Mouse (Mus musculus): Measurements from ENCODE around the gene Slc35c1. TPM values are rescaled to one million over a fixed set of nuclear protein-coding genes. Genes with fewer than 3 reads are reported as not detected.
A peak's percentile ranks its signal among the peaks of the same experiment; 100 is the strongest.

Gene Slc35c1
- polyA plus RNA-seq, 1 experiment = 7.6 TPM

DNA sequence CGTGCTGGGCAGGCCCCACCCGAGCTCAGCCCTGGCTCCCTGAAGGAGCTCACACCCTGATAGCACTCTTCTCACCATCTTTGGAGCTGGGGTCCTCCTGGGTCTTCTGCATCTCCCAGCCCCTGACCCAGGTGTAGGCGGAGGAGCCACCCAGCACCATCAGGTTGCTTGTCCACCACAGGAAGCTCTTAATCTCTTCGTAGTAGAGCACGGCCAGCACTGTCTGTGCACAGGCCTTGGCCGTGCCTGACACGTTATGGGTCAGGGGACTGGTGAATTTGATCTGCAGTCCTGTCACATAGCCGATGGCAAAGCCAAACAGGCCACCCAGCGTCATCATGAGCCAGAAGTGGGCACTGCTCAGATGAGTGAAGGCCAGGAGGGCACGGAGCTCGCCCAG lies 6.2 kb downstream of the Slc35c1 start:
- H3K9ac ChIP-seq (ENCODE audit: low read depth, poor library complexity, severe bottlenecking) = no peak overlapping the region
- no peaks in the 10 kb centered on the region for H3K36me3 ChIP-seq (ENCODE audit: control insufficient read depth, insufficient read depth, low read length, poor library complexity, severe bottlenecking)
- no peaks in the 10 kb centered on the region for H3K4me1 ChIP-seq (ENCODE audit: control insufficient read depth, insufficient read depth, low read length)
- H3K27me3 ChIP-seq (ENCODE audit: control insufficient read depth, insufficient read depth, low read length, poor library complexity, severe bottlenecking) = no peaks in the 10 kb centered on the region
- H3K27ac ChIP-seq (ENCODE audit: insufficient read depth, low read length) = no peak overlapping the region
- no peak overlapping the region for H3K4me3 ChIP-seq (ENCODE audit: low read depth, low read length)
- no peak for TF ChIP-seq CTCF (IDR thresholded peaks at IDR 0.05; ENCODE audit: low read depth, low read length)
- TF ChIP-seq EP300 (IDR thresholded peaks at IDR 0.05; ENCODE audit: insufficient read depth, low read depth, low read length) = no peak
- TF ChIP-seq POLR2A (IDR thresholded peaks at IDR 0.05; ENCODE audit: insufficient read depth, low read length) = no peak
- H3K9me3 ChIP-seq (replicated peaks; ENCODE audit: control insufficient read depth, insufficient read depth, low read length, poor library complexity, severe bottlenecking) = no peaks in the 10 kb centered on the region

DNA sequence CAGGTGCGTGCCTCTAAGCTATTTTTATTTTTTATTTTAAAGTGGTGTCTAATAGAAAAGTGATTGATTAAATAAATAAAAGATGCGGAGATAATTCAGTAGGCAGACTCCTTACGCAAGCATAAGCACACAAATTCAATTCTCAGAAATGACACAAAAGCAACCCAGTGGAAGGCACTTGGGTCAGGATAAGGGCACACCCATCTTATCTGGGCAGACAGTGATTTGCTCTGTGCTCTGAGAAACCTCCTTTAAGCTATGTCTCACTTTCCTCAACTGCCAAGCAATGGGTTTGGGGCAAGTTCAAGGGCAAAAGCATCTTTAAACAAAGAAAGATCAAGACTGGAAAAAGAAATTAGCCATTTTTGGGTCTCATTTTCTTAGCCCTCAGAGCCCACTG lies 9.2 kb downstream of the Slc35c1 start:
- Histone ChIP-seq H3K4me1 (ENCODE audit: control insufficient read depth, insufficient read depth, low read length) (no peaks in the 10 kb centered on the region), H3K27me3 (ENCODE audit: control insufficient read depth, insufficient read depth, low read length, poor library complexity, severe bottlenecking) (no peaks in the 10 kb centered on the region), H3K4me3 (ENCODE audit: low read depth, low read length) (no peak overlapping the region), H3K9ac (ENCODE audit: low read depth, poor library complexity, severe bottlenecking) (no peak overlapping the region), H3K27ac (ENCODE audit: insufficient read depth, low read length) (no peak overlapping the region), H3K36me3 (ENCODE audit: control insufficient read depth, insufficient read depth, low read length, poor library complexity, severe bottlenecking) (no peaks in the 10 kb centered on the region), H3K9me3 (replicated peaks; ENCODE audit: control insufficient read depth, insufficient read depth, low read length, poor library complexity, severe bottlenecking) (no peaks in the 10 kb centered on the region)
- TF ChIP-seq CTCF (IDR thresholded peaks at IDR 0.05; ENCODE audit: low read depth, low read length) (no peak), POLR2A (IDR thresholded peaks at IDR 0.05; ENCODE audit: insufficient read depth, low read length) (no peak), EP300 (IDR thresholded peaks at IDR 0.05; ENCODE audit: insufficient read depth, low read depth, low read length) (no peak)

DNA sequence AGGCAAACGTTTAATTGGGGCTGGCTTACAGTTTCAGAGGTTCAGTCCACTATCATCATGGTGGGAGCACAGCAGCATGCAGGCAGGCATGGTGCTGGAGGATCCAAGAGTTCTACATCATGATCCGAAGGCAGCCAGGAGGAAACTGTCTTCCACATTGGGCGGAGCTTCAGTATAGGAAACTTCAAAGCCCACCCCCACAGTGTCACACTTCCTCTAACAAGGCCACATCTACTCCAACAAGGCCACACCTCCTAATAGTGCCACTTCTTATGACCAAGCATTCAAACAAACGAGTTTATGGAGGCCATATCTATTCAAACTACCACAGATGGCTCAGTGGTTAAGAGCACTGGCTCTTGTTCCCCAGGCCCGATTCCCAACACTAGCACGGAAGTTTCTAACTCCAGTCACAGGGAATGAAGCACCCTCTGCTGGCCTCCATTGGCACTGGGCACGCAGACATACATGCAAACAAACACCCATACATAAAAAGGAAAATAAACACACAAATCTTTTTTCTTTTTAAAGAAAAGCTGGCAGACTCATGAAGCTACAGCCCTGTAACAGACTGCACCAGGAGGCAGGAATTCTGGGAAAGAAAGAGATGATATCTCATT lies 13.1 kb downstream of the Slc35c1 start:
- Histone ChIP-seq H3K4me1 (ENCODE audit: control insufficient read depth, insufficient read depth, low read length) (no peaks in the 10 kb centered on the region), H3K27ac (ENCODE audit: insufficient read depth, low read length) (no peak overlapping the region), H3K4me3 (ENCODE audit: low read depth, low read length) (no peak overlapping the region), H3K9ac (ENCODE audit: low read depth, poor library complexity, severe bottlenecking) (no peak overlapping the region), H3K9me3 (replicated peaks; ENCODE audit: control insufficient read depth, insufficient read depth, low read length, poor library complexity, severe bottlenecking) (no peaks in the 10 kb centered on the region), H3K36me3 (ENCODE audit: control insufficient read depth, insufficient read depth, low read length, poor library complexity, severe bottlenecking) (no peaks in the 10 kb centered on the region), H3K27me3 (ENCODE audit: control insufficient read depth, insufficient read depth, low read length, poor library complexity, severe bottlenecking) (no peaks in the 10 kb centered on the region)
- TF ChIP-seq POLR2A (IDR thresholded peaks at IDR 0.05; ENCODE audit: insufficient read depth, low read length) (no peak), CTCF (IDR thresholded peaks at IDR 0.05; ENCODE audit: low read depth, low read length) (peak; percentile 36)

DNA sequence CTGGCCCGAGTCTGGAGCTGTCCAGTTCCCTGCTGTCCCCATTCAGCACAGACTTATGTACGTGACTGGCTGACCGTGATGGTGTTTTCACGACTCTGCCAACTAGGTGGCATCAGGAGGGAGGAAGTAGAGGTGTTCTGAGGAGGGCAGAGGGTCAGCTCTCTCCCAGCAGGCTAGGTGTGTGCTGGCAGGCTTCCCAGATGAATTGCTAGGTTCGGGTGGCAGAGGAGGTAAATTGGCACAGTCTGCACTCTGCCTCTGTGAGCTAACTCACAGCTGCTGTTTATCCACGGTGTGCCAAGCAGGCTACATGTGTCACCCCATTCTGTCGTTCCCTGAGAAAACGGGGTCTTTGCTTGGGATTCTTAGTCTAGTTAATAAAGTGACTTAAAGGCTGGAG lies 13.7 kb downstream of the Slc35c1 start:
- Histone ChIP-seq H3K9me3 (replicated peaks; ENCODE audit: control insufficient read depth, insufficient read depth, low read length, poor library complexity, severe bottlenecking) (no peaks in the 10 kb centered on the region), H3K4me3 (ENCODE audit: low read depth, low read length) (no peak overlapping the region), H3K36me3 (ENCODE audit: control insufficient read depth, insufficient read depth, low read length, poor library complexity, severe bottlenecking) (no peaks in the 10 kb centered on the region), H3K9ac (ENCODE audit: low read depth, poor library complexity, severe bottlenecking) (no peak overlapping the region), H3K27ac (ENCODE audit: insufficient read depth, low read length) (no peak overlapping the region), H3K27me3 (ENCODE audit: control insufficient read depth, insufficient read depth, low read length, poor library complexity, severe bottlenecking) (no peaks in the 10 kb centered on the region), H3K4me1 (ENCODE audit: control insufficient read depth, insufficient read depth, low read length) (no peaks in the 10 kb centered on the region)
- TF ChIP-seq CTCF (IDR thresholded peaks at IDR 0.05; ENCODE audit: low read depth, low read length) = no peak
- no peak for TF ChIP-seq POLR2A (IDR thresholded peaks at IDR 0.05; ENCODE audit: insufficient read depth, low read length)
- TF ChIP-seq EP300 (IDR thresholded peaks at IDR 0.05; ENCODE audit: insufficient read depth, low read depth, low read length) = no peak

DNA sequence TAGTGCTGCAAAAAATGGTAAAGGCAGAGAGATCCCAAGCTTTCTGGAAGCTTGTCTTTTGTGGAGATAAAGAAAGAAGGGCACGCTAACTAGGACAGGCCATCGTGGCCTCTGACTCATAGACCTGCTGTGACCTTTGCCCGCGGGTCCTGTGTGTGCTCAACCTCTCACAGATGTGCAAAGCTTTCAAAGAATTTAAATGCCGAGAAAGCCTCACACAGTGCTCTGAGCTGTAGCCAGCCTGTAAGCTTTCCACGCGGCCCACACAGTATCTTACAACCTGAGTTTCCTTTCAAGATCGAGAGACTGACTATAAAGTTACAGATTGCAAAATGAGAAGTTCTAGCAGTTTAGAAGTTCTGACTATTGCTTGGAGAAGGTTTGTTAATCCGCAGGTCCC lies 14.4 kb downstream of the Slc35c1 start:
- Histone ChIP-seq H3K27ac (ENCODE audit: insufficient read depth, low read length) (no peak overlapping the region), H3K9me3 (replicated peaks; ENCODE audit: control insufficient read depth, insufficient read depth, low read length, poor library complexity, severe bottlenecking) (no peaks in the 10 kb centered on the region), H3K9ac (ENCODE audit: low read depth, poor library complexity, severe bottlenecking) (no peak overlapping the region), H3K27me3 (ENCODE audit: control insufficient read depth, insufficient read depth, low read length, poor library complexity, severe bottlenecking) (no peaks in the 10 kb centered on the region), H3K4me3 (ENCODE audit: low read depth, low read length) (no peak overlapping the region), H3K4me1 (ENCODE audit: control insufficient read depth, insufficient read depth, low read length) (no peaks in the 10 kb centered on the region), H3K36me3 (ENCODE audit: control insufficient read depth, insufficient read depth, low read length, poor library complexity, severe bottlenecking) (no peaks in the 10 kb centered on the region)
- TF ChIP-seq EP300 (IDR thresholded peaks at IDR 0.05; ENCODE audit: insufficient read depth, low read depth, low read length) (no peak), CTCF (IDR thresholded peaks at IDR 0.05; ENCODE audit: low read depth, low read length) (no peak), POLR2A (IDR thresholded peaks at IDR 0.05; ENCODE audit: insufficient read depth, low read length) (no peak)

DNA sequence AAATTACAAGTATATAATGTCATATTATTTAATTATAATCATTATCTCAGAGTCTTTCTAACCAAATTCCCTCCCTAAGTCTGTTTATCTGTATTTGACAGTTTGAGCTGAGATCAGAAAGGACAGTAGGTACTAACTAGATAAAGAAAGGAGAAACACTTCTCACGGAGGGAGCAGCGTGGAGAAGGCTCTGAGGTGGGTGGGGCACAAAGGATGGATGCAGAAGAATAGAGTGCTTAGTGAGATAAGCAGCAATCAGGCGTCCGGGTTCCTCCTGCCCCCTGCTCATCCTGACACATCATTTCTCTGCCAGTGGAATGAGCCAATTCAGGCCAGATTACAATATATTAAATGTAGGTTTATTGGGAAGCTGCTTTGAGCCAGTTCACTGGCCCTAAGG lies 16.0 kb downstream of the Slc35c1 start:
- H3K9me3 ChIP-seq (replicated peaks; ENCODE audit: control insufficient read depth, insufficient read depth, low read length, poor library complexity, severe bottlenecking) = no peaks in the 10 kb centered on the region
- no peak for TF ChIP-seq CTCF (IDR thresholded peaks at IDR 0.05; ENCODE audit: low read depth, low read length)
- no peak for TF ChIP-seq EP300 (IDR thresholded peaks at IDR 0.05; ENCODE audit: insufficient read depth, low read depth, low read length)
- TF ChIP-seq POLR2A (IDR thresholded peaks at IDR 0.05; ENCODE audit: insufficient read depth, low read length) = no peak
- no peaks in the 10 kb centered on the region for H3K36me3 ChIP-seq (ENCODE audit: control insufficient read depth, insufficient read depth, low read length, poor library complexity, severe bottlenecking)
- H3K4me1 ChIP-seq (ENCODE audit: control insufficient read depth, insufficient read depth, low read length) = no peaks in the 10 kb centered on the region
- no peak overlapping the region for H3K4me3 ChIP-seq (ENCODE audit: low read depth, low read length)
- no peak overlapping the region for H3K27ac ChIP-seq (ENCODE audit: insufficient read depth, low read length)
- H3K27me3 ChIP-seq (ENCODE audit: control insufficient read depth, insufficient read depth, low read length, poor library complexity, severe bottlenecking) = no peaks in the 10 kb centered on the region
- H3K9ac ChIP-seq (ENCODE audit: low read depth, poor library complexity, severe bottlenecking) = no peak overlapping the region
